Mouse (Mus musculus) MEL (cell line): ENCODE measurements at regions not wholly inside any gene's neighbourhood (a gene's known extent, or its start where the extent isn't known, plus 50 kb on each side); places are given as distances from the start of the nearest gene placed in this dataset.

Experiments
- DNase-seq: peaks from one replicate; pipeline ENCODE4 v3.0.0; 2011; ENCODE audit warnings: low read depth, low spot score
- H3K27ac ChIP-seq: 2 replicates; pipeline ENCODE4 v1.5.1; 2012; ENCODE audit warnings: low read depth, mild to moderate bottlenecking, control low read depth, low read length, moderate library complexity; ENCODE audit not compliant: control insufficient read depth
- H3K27me3 ChIP-seq, 2 experiments: fragments of 150-350 bp in 1 of 2; sonication (generic) in 1 of 2; 2 replicates each; pipeline ENCODE4 v1.6.1; 2012; ENCODE audit warnings: low read length in 2 of 2, mild to moderate bottlenecking in 2 of 2, improper control_type of control experiment in 1 of 2, moderate library complexity in 1 of 2; ENCODE audit not compliant: insufficient read depth in 2 of 2, control insufficient read depth in 1 of 2
- H3K36me3 ChIP-seq, 2 experiments: 2 replicates each; pipeline ENCODE4 v1.6.1; 2012 to 2014; ENCODE audit warnings: low read length in 2 of 2, improper control_type of control experiment in 1 of 2, inconsistent platforms in 1 of 2, mild to moderate bottlenecking in 1 of 2; ENCODE audit not compliant: insufficient read depth in 2 of 2, control insufficient read depth in 1 of 2
- H3K4me1 ChIP-seq, 2 experiments: fragments of 150-350 bp in 1 of 2; sonication (generic) in 1 of 2; 2 replicates each; pipeline ENCODE4 v1.6.1; 2012; ENCODE audit warnings: low read length in 2 of 2, improper control_type of control experiment in 1 of 2, mild to moderate bottlenecking in 1 of 2; ENCODE audit not compliant: insufficient read depth in 2 of 2, control insufficient read depth in 1 of 2
- H3K4me3 ChIP-seq, 2 experiments: fragments of 150-350 bp in 1 of 2; sonication (generic) in 1 of 2; 2 replicates each; pipeline ENCODE4 v1.5.1; 2012; ENCODE audit warnings: low read depth in 2 of 2, low read length in 2 of 2, mild to moderate bottlenecking in 2 of 2, moderate library complexity in 2 of 2, control low read depth in 1 of 2, improper control_type of control experiment in 1 of 2; ENCODE audit not compliant: control insufficient read depth in 1 of 2, insufficient read depth in 1 of 2
- H3K79me2 ChIP-seq: 2 replicates; pipeline ENCODE4 v1.6.1; 2012; ENCODE audit warnings: mild to moderate bottlenecking, low read length, moderate library complexity; ENCODE audit not compliant: control insufficient read depth, poor library complexity, insufficient read depth
- H3K9ac ChIP-seq: 2 replicates; pipeline ENCODE4 v1.6.1; 2012; ENCODE audit warnings: low read depth, mild to moderate bottlenecking, control low read depth, low read length, moderate library complexity; ENCODE audit not compliant: control insufficient read depth, poor library complexity, severe bottlenecking
- H3K9me3 ChIP-seq: fragments of 150-350 bp; sonication (generic); replicated peaks from 2 replicates; pipeline ENCODE4 v1.6.1; 2012; ENCODE audit warnings: mild to moderate bottlenecking, low read length, improper control_type of control experiment, moderate library complexity; ENCODE audit not compliant: insufficient read depth
- CHD1 ChIP-seq: IDR thresholded peaks from 2 replicates; pipeline ENCODE4 v1.6.1; 2012; ENCODE audit warnings: low read depth, mild to moderate bottlenecking, inconsistent platforms, low read length, improper control_type of control experiment
- CTCF ChIP-seq, 3 experiments: IDR thresholded peaks in 2 of 3; conservative IDR thresholded peaks in 1 of 3; 2 replicates each; pipeline ENCODE4 v1.5.1; 2011 to 2012; ENCODE audit warnings: low read length in 3 of 3, low read depth in 2 of 3, mild to moderate bottlenecking in 2 of 3, improper control_type of control experiment in 1 of 3, inconsistent platforms in 1 of 3, mixed read lengths in 1 of 3, moderate library complexity in 1 of 3; ENCODE audit not compliant: control insufficient read depth in 1 of 3, insufficient read depth in 1 of 3, poor library complexity in 1 of 3, severe bottlenecking in 1 of 3
- E2F4 ChIP-seq: IDR thresholded peaks from 2 replicates; pipeline ENCODE4 v1.6.1; 2011; ENCODE audit warnings: low read depth, low read length, improper control_type of control experiment, borderline replicate concordance
- ELF1 ChIP-seq: IDR thresholded peaks from 2 replicates; pipeline ENCODE4 v1.6.1; 2014; ENCODE audit warnings: low read depth, mild to moderate bottlenecking, inconsistent platforms, low read length, improper control_type of control experiment, moderate library complexity
- EP300 ChIP-seq, 2 experiments: IDR thresholded peaks; 2 replicates each; pipeline ENCODE4 v1.6.1; 2011; ENCODE audit warnings: improper control_type of control experiment in 2 of 2, low read length in 2 of 2, low read depth in 1 of 2, mild to moderate bottlenecking in 1 of 2
- GABPA ChIP-seq: IDR thresholded peaks from 2 replicates; pipeline ENCODE4 v1.6.1; 2012; ENCODE audit warnings: low read depth, mild to moderate bottlenecking, inconsistent platforms, low read length, improper control_type of control experiment, moderate library complexity
- GATA1 ChIP-seq: IDR thresholded peaks from 2 replicates; pipeline ENCODE4 v1.6.1; 2011; ENCODE audit warnings: low read depth, low read length, improper control_type of control experiment
- JUND ChIP-seq: IDR thresholded peaks from 2 replicates; pipeline ENCODE4 v1.6.1; 2011; ENCODE audit warnings: low read depth, mild to moderate bottlenecking, improper control_type of control experiment, low read length
- KAT2A ChIP-seq: conservative IDR thresholded peaks from 2 replicates; pipeline ENCODE4 v1.6.1; 2012; ENCODE audit warnings: low read depth, low read length, improper control_type of control experiment, inconsistent platforms
- MAX ChIP-seq: IDR thresholded peaks from 2 replicates; pipeline ENCODE4 v1.6.1; 2011; ENCODE audit warnings: low read length, improper control_type of control experiment
- MAZ ChIP-seq: IDR thresholded peaks from 2 replicates; pipeline ENCODE4 v1.6.1; 2012; ENCODE audit warnings: low read depth, mild to moderate bottlenecking, inconsistent platforms, low read length, improper control_type of control experiment
- MEF2A ChIP-seq: IDR thresholded peaks from 2 replicates; pipeline ENCODE4 v1.6.1; 2014; ENCODE audit warnings: low read depth, mild to moderate bottlenecking, inconsistent platforms, low read length, improper control_type of control experiment; ENCODE audit not compliant: poor library complexity, insufficient replicate concordance, severe bottlenecking; ENCODE audit errors: extremely low read depth
- MYC ChIP-seq: IDR thresholded peaks from 2 replicates; pipeline ENCODE4 v1.6.1; 2011; ENCODE audit warnings: low read depth, mild to moderate bottlenecking, low read length, improper control_type of control experiment, moderate library complexity
- NRF1 ChIP-seq: IDR thresholded peaks from 2 replicates; pipeline ENCODE4 v1.6.1; 2014; ENCODE audit warnings: low read depth, mild to moderate bottlenecking, inconsistent platforms, low read length, improper control_type of control experiment, moderate library complexity; ENCODE audit not compliant: poor library complexity, insufficient read depth, severe bottlenecking
- POLR2A ChIP-seq, 2 experiments: IDR thresholded peaks; 2 replicates each; pipeline ENCODE4 v1.6.1; 2011 to 2012; ENCODE audit warnings: low read length in 2 of 2, mild to moderate bottlenecking in 2 of 2, control low read depth in 1 of 2, improper control_type of control experiment in 1 of 2, low read depth in 1 of 2, moderate library complexity in 1 of 2; ENCODE audit not compliant: control insufficient read depth in 1 of 2, insufficient read depth in 1 of 2, poor library complexity in 1 of 2
- POLR2AphosphoS5 ChIP-seq: IDR thresholded peaks from 2 replicates; pipeline ENCODE4 v1.6.1; 2012; ENCODE audit warnings: low read depth, borderline replicate concordance, mild to moderate bottlenecking, inconsistent platforms, low read length, moderate library complexity, mixed read lengths
- RAD21 ChIP-seq: IDR thresholded peaks from 2 replicates; pipeline ENCODE4 v1.6.1; 2011; ENCODE audit warnings: mild to moderate bottlenecking, low read depth, low read length, improper control_type of control experiment
- SMC3 ChIP-seq: IDR thresholded peaks from 2 replicates; pipeline ENCODE4 v1.6.1; 2011; ENCODE audit warnings: low read depth, low read length, improper control_type of control experiment
- TAL1 ChIP-seq: IDR thresholded peaks from 2 replicates; pipeline ENCODE4 v1.6.1; 2012; ENCODE audit warnings: mild to moderate bottlenecking, inconsistent platforms, low read length, moderate library complexity, mixed read lengths
- TBP ChIP-seq: IDR thresholded peaks from 2 replicates; pipeline ENCODE4 v1.8.0; 2011; ENCODE audit warnings: low read depth, low read length, improper control_type of control experiment
- TCF12 ChIP-seq: IDR thresholded peaks from 2 replicates; pipeline ENCODE4 v1.6.1; 2014; ENCODE audit warnings: low read depth, mild to moderate bottlenecking, inconsistent platforms, low read length, improper control_type of control experiment, moderate library complexity
- ZMIZ1 ChIP-seq: IDR thresholded peaks from 2 replicates; pipeline ENCODE4 v1.6.1; 2012; ENCODE audit warnings: low read depth, mild to moderate bottlenecking, inconsistent platforms, low read length, improper control_type of control experiment, moderate library complexity
- ZNF384 ChIP-seq: IDR thresholded peaks from 2 replicates; pipeline ENCODE4 v1.6.1; 2012; ENCODE audit warnings: low read depth, mild to moderate bottlenecking, inconsistent platforms, low read length, improper control_type of control experiment

- no peak overlapping the region for H3K9ac ChIP-seq
Measured at GRCm38 (mm10) chr12:71450680-71451463, 141.2 kb downstream of the Dact1 start.

GRCm38 (mm10) chr12:71456900-71457299 lies 147.2 kb downstream of the Dact1 start:
- Histone ChIP-seq H3K27me3 (no peaks in the 10 kb centered on the region), H3K4me1 (no peaks in the 10 kb centered on the region), H3K27ac (no peak overlapping the region), H3K36me3 (no peaks in the 10 kb centered on the region), H3K4me3 (no peak overlapping the region), H3K79me2 (no peaks in the 10 kb centered on the region), H3K9ac (no peak overlapping the region), H3K9me3 (no peaks in the 10 kb centered on the region)
- no peak for DNase-seq
- no peak for TF ChIP-seq MEF2A
- TF ChIP-seq GATA1, result no peak
- TF ChIP-seq TCF12, result no peak
- no peak for TF ChIP-seq TAL1
- no peak for TF ChIP-seq NRF1
- no peak for TF ChIP-seq E2F4
- no peak for TF ChIP-seq KAT2A
- no peak for TF ChIP-seq RAD21
- no peak for TF ChIP-seq MYC
- TF ChIP-seq JUND, result no peak
- TF ChIP-seq MAZ, result no peak
- no peak for TF ChIP-seq MAX
- TF ChIP-seq POLR2AphosphoS5, result no peak
- no peak for TF ChIP-seq TBP

More at GRCm38 (mm10) chr12:71450680-71451463, 141.2 kb downstream of the Dact1 start:
- H3K9me3 ChIP-seq, result no peaks in the 10 kb centered on the region
- no peaks in the 10 kb centered on the region for H3K27me3 ChIP-seq
- DNase-seq, result no peak
- H3K36me3 ChIP-seq, result no peaks in the 10 kb centered on the region
- TF ChIP-seq EP300 (IDR thresholded peaks at IDR 0.05; ENCODE audit: low read depth in 1 of 2, low read length in 2 of 2) (no peak), JUND (no peak), ELF1 (no peak), GABPA (no peak), ZNF384 (no peak), TCF12 (no peak), CTCF (IDR thresholded peaks at IDR 0.05 in 2 of 3, conservative IDR thresholded peaks at IDR 0.05 in 1 of 3; ENCODE audit: control insufficient read depth in 1 of 3, insufficient read depth in 1 of 3, low read depth in 2 of 3, low read length in 3 of 3, poor library complexity in 1 of 3, severe bottlenecking in 1 of 3) (no peak), POLR2A (IDR thresholded peaks at IDR 0.05; ENCODE audit: control insufficient read depth in 1 of 2, insufficient read depth in 1 of 2, low read depth in 1 of 2, low read length in 2 of 2, poor library complexity in 1 of 2) (no peak), ZMIZ1 (no peak), MAZ (no peak), SMC3 (no peak), CHD1 (no peak)
- H3K4me3 ChIP-seq, result no peak overlapping the region
- H3K27ac ChIP-seq, result no peak overlapping the region
- no peaks in the 10 kb centered on the region for H3K4me1 ChIP-seq
- H3K79me2 ChIP-seq, result no peaks in the 10 kb centered on the region
